Mouse (Mus musculus) urinary bladder, adult 18-20 months (tissue): ENCODE data around the gene Rgs7bp.

Experiments
- DNase-seq, 2 experiments: peaks; one replicate each; pipeline ENCODE4 v3.0.0; 2022; ENCODE audit warnings: low spot score in 2 of 2, mixed read lengths in 2 of 2

Rgs7bp gene

GRCm38 (mm10) chr13:105008891-105009290 lies 45.8 kb downstream of the Rgs7bp start:
- no peak for DNase-seq

GRCm38 (mm10) chr13:105002831-105003157 lies 51.9 kb downstream of the Rgs7bp start:
- DNase-seq = no peak

GRCm38 (mm10) chr13:105002132-105002830 lies 52.4 kb downstream of the Rgs7bp start:
- no peak for DNase-seq

- DNase-seq = no peak
Observed at GRCm38 (mm10) chr13:105001714-105002113, 53.0 kb downstream of the Rgs7bp start.

- DNase-seq = no peak
Observed at GRCm38 (mm10) chr13:104988811-104989258, 65.9 kb downstream of the Rgs7bp start.

GRCm38 (mm10) chr13:104988009-104988540 lies 66.7 kb downstream of the Rgs7bp start:
- no peak for DNase-seq

- no peak for DNase-seq
Observed at GRCm38 (mm10) chr13:104985691-104986090, 69.0 kb downstream of the Rgs7bp start.

GRCm38 (mm10) chr13:104983989-104984388 lies 70.7 kb downstream of the Rgs7bp start:
- no peak for DNase-seq

GRCm38 (mm10) chr13:104982781-104983353 lies 71.9 kb downstream of the Rgs7bp start:
- DNase-seq = no peak

- DNase-seq = no peak
Observed at GRCm38 (mm10) chr13:104978176-104978575, 76.6 kb downstream of the Rgs7bp start.

GRCm38 (mm10) chr13:104967486-104967885 lies 87.2 kb downstream of the Rgs7bp start:
- no peak for DNase-seq

GRCm38 (mm10) chr13:104963716-104964115 lies 91.0 kb downstream of the Rgs7bp start:
- DNase-seq = no peak

- DNase-seq = no peak
Observed at GRCm38 (mm10) chr13:104962716-104963411, 91.9 kb downstream of the Rgs7bp start.

- DNase-seq = no peak
Observed at GRCm38 (mm10) chr13:104962166-104962565, 92.6 kb downstream of the Rgs7bp start.

- no peak for DNase-seq
Observed at GRCm38 (mm10) chr13:104960951-104961715, 93.6 kb downstream of the Rgs7bp start.

- no peak for DNase-seq
Observed at GRCm38 (mm10) chr13:104960206-104960928, 94.4 kb downstream of the Rgs7bp start.

GRCm38 (mm10) chr13:104959733-104960132 lies 95.0 kb downstream of the Rgs7bp start:
- no peak for DNase-seq

GRCm38 (mm10) chr13:104947958-104948357 lies 106.8 kb downstream of the Rgs7bp start:
- DNase-seq = peak; percentile 48 to 55

GRCm38 (mm10) chr13:104940483-104940882 lies 114.2 kb downstream of the Rgs7bp start:
- DNase-seq = no peak

GRCm38 (mm10) chr13:104939856-104940255 lies 114.9 kb downstream of the Rgs7bp start:
- DNase-seq = peak in 1 of 2 experiments; percentile 37

- peak in 1 of 2 experiments; percentile 4 for DNase-seq
Observed at GRCm38 (mm10) chr13:104938966-104939593, 115.7 kb downstream of the Rgs7bp start.
